Mouse (Mus musculus) C2C12 (cell line): ENCODE data around the gene Gigyf1.

ENCODE experiments used
- CEBPB ChIP-seq: IDR thresholded peaks from one replicate; pipeline ENCODE4 v1.6.1; 2011; ENCODE audit warnings: low read depth, mild to moderate bottlenecking, control low read depth, moderate library complexity
- CTCF ChIP-seq: IDR thresholded peaks from one replicate; pipeline ENCODE4 v1.5.1; 2011; ENCODE audit not compliant: control insufficient read depth, insufficient read depth, insufficient read length
- FOSL1 ChIP-seq: IDR thresholded peaks from one replicate; pipeline ENCODE4 v1.8.0; 2011; ENCODE audit warnings: mild to moderate bottlenecking, low read length; ENCODE audit not compliant: poor library complexity, insufficient read depth, severe bottlenecking
- MAX ChIP-seq: IDR thresholded peaks from one replicate; pipeline ENCODE4 v1.6.1; 2011; ENCODE audit warnings: mild to moderate bottlenecking, control low read depth
- MYOD1 ChIP-seq: IDR thresholded peaks from one replicate; pipeline ENCODE4 v1.6.1; 2011; ENCODE audit warnings: low read depth; ENCODE audit not compliant: control insufficient read depth, insufficient read length
- MYOG ChIP-seq: IDR thresholded peaks from one replicate; pipeline ENCODE4 v1.6.1; 2011; ENCODE audit not compliant: control insufficient read depth, insufficient read length; ENCODE audit errors: extremely low read depth
- USF1 ChIP-seq: IDR thresholded peaks from one replicate; pipeline ENCODE4 v1.6.1; 2011; ENCODE audit warnings: low read depth, mild to moderate bottlenecking, control low read depth, moderate library complexity

- TF ChIP-seq CTCF, result no peak
- no peak for TF ChIP-seq CEBPB
- no peak for TF ChIP-seq USF1
- TF ChIP-seq MYOG, result no peak
- no peak for TF ChIP-seq MAX
- TF ChIP-seq MYOD1, result no peak
- no peak for TF ChIP-seq FOSL1
Measured at GRCm38 (mm10) chr5:137545596-137545995, 27.2 kb downstream of the Gigyf1 start.
